Mouse (Mus musculus): ENCODE measurements around the gene Rgs7bp. TPM values are rescaled to one million over a fixed set of nuclear protein-coding genes. Genes with fewer than 3 reads are reported as not detected.

Rgs7bp gene
- total and polyA plus RNA-seq, 2 experiments from 2014 or later: 7.2 to 16.8 TPM

- no peak overlapping the region for H3K9ac ChIP-seq (replicated peaks; ENCODE audit: low read length, poor library complexity, severe bottlenecking)
- no peaks in the 10 kb centered on the region for H3K9me3 ChIP-seq (ENCODE audit: low read length)
- no peak for TF ChIP-seq CTCF (IDR thresholded peaks at IDR 0.05)
- H3K27ac ChIP-seq (ENCODE audit: low read depth, low read length): peak overlapping the region; percentile 38; the same call in 1 of the 2 replicates
- no peak overlapping the region for H3K4me3 ChIP-seq (ENCODE audit: low read depth, low read length)
- H3K4me2 ChIP-seq (ENCODE audit: low read depth, low read length, poor library complexity, severe bottlenecking): no peak overlapping the region
- no peaks in the 10 kb centered on the region for H3K27me3 ChIP-seq (ENCODE audit: insufficient read depth, low read length)
- 0 out of 2 replicates have a peak, but pooled peaks cover 6% of the 10 kb centered on the region for H3K4me1 ChIP-seq (ENCODE audit: insufficient read depth, low read length)
- ATAC-seq (ENCODE audit: low FRiP score) (0 out of 2 replicates have a peak, but pooled peaks have one; percentile 12), DNase-seq (ENCODE audit: low spot score) (peak; percentile 61)
- WGBS: 40% methylated on average over 5 of the region's 5 CpGs
- H3K36me3 ChIP-seq (ENCODE audit: insufficient read depth, low read length): no peaks in the 10 kb centered on the region
These were observed 52.4 kb downstream of the Rgs7bp start for GRCm38 (mm10) chr13:105002132-105002830.

DNA sequence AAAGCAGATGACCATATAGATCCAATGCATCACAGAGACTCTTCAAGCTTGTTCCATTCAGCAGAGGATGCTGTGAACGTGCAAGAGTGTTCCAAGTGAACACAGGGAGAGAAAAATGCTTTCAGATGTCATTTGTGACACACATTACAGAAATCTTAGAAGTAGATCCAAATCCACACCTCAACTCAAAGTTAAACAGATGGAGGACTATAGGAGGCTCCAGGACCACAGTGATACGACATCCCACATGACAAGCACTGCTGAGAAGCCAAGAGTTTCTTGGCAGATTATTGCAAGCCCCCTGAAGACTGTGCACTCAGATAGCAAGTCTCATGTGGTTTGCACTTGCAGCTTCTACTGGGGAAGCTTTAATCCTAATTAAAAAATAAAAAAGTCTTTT lies 53.0 kb downstream of the Rgs7bp start:
- H3K27ac ChIP-seq (ENCODE audit: low read depth, low read length): no peak overlapping the region
- 0 out of 2 replicates have a peak, but pooled peaks cover 6% of the 10 kb centered on the region for H3K4me1 ChIP-seq (ENCODE audit: insufficient read depth, low read length)
- no peak for TF ChIP-seq CTCF (IDR thresholded peaks at IDR 0.05)
- ATAC-seq (ENCODE audit: low FRiP score) (0 out of 2 replicates have a peak, but pooled peaks have one; percentile 50), DNase-seq (ENCODE audit: low spot score) (peak; percentile 60)
- H3K27me3 ChIP-seq (ENCODE audit: insufficient read depth, low read length): no peaks in the 10 kb centered on the region
- no peak overlapping the region for H3K4me3 ChIP-seq (ENCODE audit: low read depth, low read length)
- no peak overlapping the region for H3K4me2 ChIP-seq (ENCODE audit: low read depth, low read length, poor library complexity, severe bottlenecking)
- no peaks in the 10 kb centered on the region for H3K9me3 ChIP-seq (ENCODE audit: low read length)
- H3K9ac ChIP-seq (replicated peaks; ENCODE audit: low read length, poor library complexity, severe bottlenecking): no peak overlapping the region
- no peaks in the 10 kb centered on the region for H3K36me3 ChIP-seq (ENCODE audit: insufficient read depth, low read length)
- 43% methylated on average over 2 of the region's 2 CpGs for WGBS

GRCm38 (mm10) chr13:104988811-104989258 lies 65.9 kb downstream of the Rgs7bp start:
- ATAC-seq (ENCODE audit: low FRiP score): no peak

GRCm38 (mm10) chr13:104988009-104988540 lies 66.7 kb downstream of the Rgs7bp start:
- no peaks in the 10 kb centered on the region for H3K27me3 ChIP-seq (ENCODE audit: insufficient read depth, low read length)
- TF ChIP-seq CTCF (IDR thresholded peaks at IDR 0.05): no peak
- no peak overlapping the region for H3K4me3 ChIP-seq (ENCODE audit: low read depth, low read length)
- no peak overlapping the region for H3K4me2 ChIP-seq (ENCODE audit: low read depth, low read length, poor library complexity, severe bottlenecking)
- ATAC-seq (ENCODE audit: low FRiP score) (no peak), DNase-seq (ENCODE audit: low spot score) (peak; percentile 19)
- H3K27ac ChIP-seq (ENCODE audit: low read depth, low read length): no peak overlapping the region
- 83% methylated on average over 13 of the region's 13 CpGs for WGBS
- no peaks in the 10 kb centered on the region for H3K9me3 ChIP-seq (ENCODE audit: low read length)
- H3K4me1 ChIP-seq (ENCODE audit: insufficient read depth, low read length): no peaks in the 10 kb centered on the region
- no peak overlapping the region for H3K9ac ChIP-seq (replicated peaks; ENCODE audit: low read length, poor library complexity, severe bottlenecking)
- no peaks in the 10 kb centered on the region for H3K36me3 ChIP-seq (ENCODE audit: insufficient read depth, low read length)

More at GRCm38 (mm10) chr13:104988811-104989258, 65.9 kb downstream of the Rgs7bp start:
- Histone ChIP-seq H3K27ac (ENCODE audit: low read depth, low read length) (no peak overlapping the region), H3K9me3 (ENCODE audit: low read length) (no peaks in the 10 kb centered on the region), H3K4me1 (ENCODE audit: insufficient read depth, low read length) (no peaks in the 10 kb centered on the region), H3K9ac (replicated peaks; ENCODE audit: low read length, poor library complexity, severe bottlenecking) (no peak overlapping the region), H3K27me3 (ENCODE audit: insufficient read depth, low read length) (no peaks in the 10 kb centered on the region), H3K36me3 (ENCODE audit: insufficient read depth, low read length) (no peaks in the 10 kb centered on the region), H3K4me3 (ENCODE audit: low read depth, low read length) (no peak overlapping the region), H3K4me2 (ENCODE audit: low read depth, low read length, poor library complexity, severe bottlenecking) (no peak overlapping the region)
- no peak for DNase-seq (ENCODE audit: low spot score)
- no peak for TF ChIP-seq CTCF (IDR thresholded peaks at IDR 0.05)
- WGBS: 81% methylated on average over 7 of the region's 7 CpGs

DNA sequence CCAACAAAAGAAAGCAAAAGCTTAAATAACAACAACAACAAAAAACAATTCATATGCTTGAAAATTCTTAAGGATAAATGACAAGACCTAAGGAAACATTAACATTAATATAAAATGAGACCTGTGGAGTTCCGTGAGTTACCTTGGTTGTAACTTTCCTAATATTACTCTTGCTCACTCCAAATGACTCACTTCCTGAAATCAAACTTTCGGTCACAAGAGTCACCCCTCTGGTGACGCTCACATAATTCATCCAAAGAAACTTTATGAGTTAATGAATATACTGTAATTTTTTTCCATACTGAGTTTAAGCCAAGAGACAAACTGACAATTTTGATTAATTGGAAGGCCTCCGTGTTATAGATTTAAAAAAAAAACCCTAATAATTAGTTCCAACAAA lies 69.0 kb downstream of the Rgs7bp start:
- WGBS: 93% methylated on average over 4 of the region's 4 CpGs
- Histone ChIP-seq H3K4me1 (ENCODE audit: insufficient read depth, low read length) (no peaks in the 10 kb centered on the region), H3K4me2 (ENCODE audit: low read depth, low read length, poor library complexity, severe bottlenecking) (no peak overlapping the region), H3K36me3 (ENCODE audit: insufficient read depth, low read length) (no peaks in the 10 kb centered on the region), H3K9ac (replicated peaks; ENCODE audit: low read length, poor library complexity, severe bottlenecking) (no peak overlapping the region), H3K27ac (ENCODE audit: low read depth, low read length) (no peak overlapping the region), H3K27me3 (ENCODE audit: insufficient read depth, low read length) (no peaks in the 10 kb centered on the region), H3K4me3 (ENCODE audit: low read depth, low read length) (no peak overlapping the region), H3K9me3 (ENCODE audit: low read length) (no peaks in the 10 kb centered on the region)
- ATAC-seq (ENCODE audit: low FRiP score) (no peak), DNase-seq (ENCODE audit: low spot score) (no peak)
- no peak for TF ChIP-seq CTCF (IDR thresholded peaks at IDR 0.05)

DNA sequence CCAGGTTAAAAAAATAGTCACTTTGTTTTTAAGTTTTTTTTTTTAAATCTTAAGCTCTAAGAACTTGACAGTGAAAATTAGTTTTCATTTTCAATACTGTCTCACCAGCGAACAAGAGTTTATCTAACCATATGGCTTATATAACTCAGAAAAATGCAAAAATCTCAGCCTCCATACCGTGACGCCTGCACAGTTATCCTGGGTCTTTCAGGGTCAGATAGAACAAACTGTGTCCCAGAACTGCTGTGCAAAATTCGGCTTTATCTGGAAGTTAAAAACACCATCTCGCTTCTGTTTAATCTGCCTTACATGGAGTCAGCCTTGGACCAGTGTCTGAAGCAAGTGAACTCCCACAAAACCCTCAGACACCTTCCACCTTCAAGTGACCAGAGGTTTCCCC lies 70.7 kb downstream of the Rgs7bp start:
- DNase-seq (ENCODE audit: low spot score): no peak
- H3K27ac ChIP-seq (ENCODE audit: low read depth, low read length): no peak overlapping the region
- H3K4me1 ChIP-seq (ENCODE audit: insufficient read depth, low read length): no peaks in the 10 kb centered on the region
- no peak overlapping the region for H3K4me3 ChIP-seq (ENCODE audit: low read depth, low read length)
- no peak for TF ChIP-seq CTCF (IDR thresholded peaks at IDR 0.05)
- H3K4me2 ChIP-seq (ENCODE audit: low read depth, low read length, poor library complexity, severe bottlenecking): no peak overlapping the region
- ATAC-seq (ENCODE audit: low FRiP score): no peak
- H3K27me3 ChIP-seq (ENCODE audit: insufficient read depth, low read length): no peaks in the 10 kb centered on the region
- H3K9me3 ChIP-seq (ENCODE audit: low read length): no peaks in the 10 kb centered on the region
- no peak overlapping the region for H3K9ac ChIP-seq (replicated peaks; ENCODE audit: low read length, poor library complexity, severe bottlenecking)
- WGBS: 80% methylated on average over 5 of the region's 5 CpGs
- H3K36me3 ChIP-seq (ENCODE audit: insufficient read depth, low read length): no peaks in the 10 kb centered on the region
